9 mouse cellular contexts compared by ENCODE assay signal in genomic region chr15:85207763-85208162, GRCm38 (mm10). TPM values are rescaled to one million over a fixed set of nuclear protein-coding genes. Genes with fewer than 3 reads are reported as not detected.
A peak's percentile ranks its signal among the peaks of the same experiment; 100 is the strongest.
DNase-seq lines count a peak whose midpoint lies in the region; ATAC-seq lines count a peak whose summit lies in the region.
"Had no signal": no experiment of that assay in that cellular context is flagged by ENCODE, and none has a peak within 500 bp of the region (broad histone marks: within the 10 kb centered on the region; RNA-seq: fewer than 3 reads in every experiment).

No protein-coding gene starts in this region.

- 7% methylated on average over 2 of the region's 2 CpGs for whole genome bisulfite sequencing in kidney, embryonic 15.5 days
- 5% methylated on average over 2 of the region's 2 CpGs for WGBS in lung, embryonic 16.5 days
- WGBS in stomach, embryonic 14.5 days = 5% methylated on average over 2 of the region's 2 CpGs

- peak overlapping the region; percentile 74 for H3K4me3 ChIP-seq in kidney, embryonic 15.5 days (replicated peaks)
- peak overlapping the region; percentile 68 for H3K4me3 ChIP-seq in lung, embryonic 16.5 days (ENCODE audit: low read length)
- peak overlapping the region; percentile 73 for H3K4me3 ChIP-seq in stomach, embryonic 14.5 days (ENCODE audit: low read depth, low read length)
- H3K4me3 ChIP-seq: myocyte had no signal

- DNase-seq in cerebellum, postnatal 10 days = peak; percentile 42 to 64
- DNase-seq in cerebellum, adult 8-10 months = no peak
- DNase-seq in embryo, embryonic 10.5 days (ENCODE audit: low spot score) = peak; percentile 67
- peak; percentile 78 to 80 for DNase-seq in heart, adult 9 months (ENCODE audit: low spot score in 2 of 2)
- DNase-seq in spleen, postnatal 14 days (ENCODE audit: low spot score in 2 of 2) = no peak

- peaks cover 31% of the 10 kb centered on the region for H3K36me3 ChIP-seq in kidney, embryonic 15.5 days
- H3K36me3 ChIP-seq in lung, embryonic 16.5 days (ENCODE audit: control insufficient read depth, insufficient read depth, low read length) = no peaks in the 10 kb centered on the region
- peaks cover 5% of the 10 kb centered on the region; the same call in 1 of the 2 replicates for H3K36me3 ChIP-seq in stomach, embryonic 14.5 days (ENCODE audit: control insufficient read depth, insufficient read depth, low read length)

- H3K27me3 ChIP-seq in kidney, embryonic 15.5 days = no peaks in the 10 kb centered on the region
- H3K27me3 ChIP-seq in lung, embryonic 16.5 days (ENCODE audit: control insufficient read depth, insufficient read depth, low read depth, low read length) = no peaks in the 10 kb centered on the region
- H3K27me3 ChIP-seq in stomach, embryonic 14.5 days (ENCODE audit: control insufficient read depth, insufficient read depth, low read length) = no peaks in the 10 kb centered on the region

- H3K9me3 ChIP-seq in kidney, embryonic 15.5 days (replicated peaks) = peaks cover 8% of the 10 kb centered on the region; the same call in 1 of the 2 replicates
- H3K9me3 ChIP-seq in lung, embryonic 16.5 days (ENCODE audit: control insufficient read depth, low read length) = peaks cover 3% of the 10 kb centered on the region; the same call in 1 of the 2 replicates
- H3K9me3 ChIP-seq in stomach, embryonic 14.5 days (ENCODE audit: control insufficient read depth, low read depth, low read length) = no peaks in the 10 kb centered on the region

- peaks cover 60% of the 10 kb centered on the region for H3K4me1 ChIP-seq in kidney, embryonic 15.5 days
- H3K4me1 ChIP-seq in lung, embryonic 16.5 days (replicated peaks; ENCODE audit: control insufficient read depth, insufficient read depth, low read length) = peaks cover 33% of the 10 kb centered on the region
- peaks cover 28% of the 10 kb centered on the region for H3K4me1 ChIP-seq in stomach, embryonic 14.5 days (ENCODE audit: control insufficient read depth, insufficient read depth, low read length)

- H3K4me2 ChIP-seq in kidney, embryonic 15.5 days = peak overlapping the region; percentile 94
- peak overlapping the region; percentile 84 for H3K4me2 ChIP-seq in lung, embryonic 16.5 days (ENCODE audit: low read depth, low read length)
- peak overlapping the region; percentile 58 for H3K4me2 ChIP-seq in stomach, embryonic 14.5 days (replicated peaks; ENCODE audit: low read depth, low read length)

- H3K9ac ChIP-seq in kidney, embryonic 15.5 days = peak overlapping the region; percentile 84
- H3K9ac ChIP-seq in lung, embryonic 16.5 days (ENCODE audit: low read length) = peak overlapping the region; percentile 83
- peak overlapping the region; percentile 92; the same call in 1 of the 2 replicates for H3K9ac ChIP-seq in stomach, embryonic 14.5 days (replicated peaks; ENCODE audit: low read depth, low read length)

- peak overlapping the region; percentile 89 for H3K27ac ChIP-seq in kidney, embryonic 15.5 days
- H3K27ac ChIP-seq in lung, embryonic 16.5 days (ENCODE audit: low read length) = peak overlapping the region; percentile 95
- H3K27ac ChIP-seq in stomach, embryonic 14.5 days (ENCODE audit: low read length) = peak overlapping the region; percentile 95

- peak; percentile 45; the same call in 1 of the 2 replicates for ATAC-seq in kidney, embryonic 15.5 days (replicated peaks; ENCODE audit: low FRiP score)
- peak; percentile 90 for ATAC-seq in lung, embryonic 16.5 days (ENCODE audit: low read depth)
- no peak for ATAC-seq in stomach, embryonic 14.5 days (ENCODE audit: insufficient number of reproducible peaks, insufficient read depth, low FRiP score, low read depth)

RNA-seq across cellular contexts. Expression of gene Fbln1, which starts 2.0 kb away (rescaled TPM):
- polyA plus RNA-seq in kidney, embryonic 15.5 days (2015; fragmentation: Nextera tagmentation; extraction: Ambion mirVana) = 170 and 206 TPM in 2 replicates
- polyA plus RNA-seq in lung, embryonic 16.5 days (2015; fragmentation: Nextera tagmentation; extraction: Ambion mirVana) = 214 and 237 TPM in 2 replicates
- 286 and 310 TPM in 2 replicates for polyA plus RNA-seq in stomach, embryonic 14.5 days (2014; fragmentation: Nextera tagmentation; extraction: Ambion mirVana)

Comparison
In these comparisons a context has a peak if more than half of its experiments do, and no peak if none do; other contexts are left out.
1. DNase-seq: peak in cerebellum, postnatal 10 days (2 of 2), embryo, embryonic 10.5 days (single experiment) and heart, adult 9 months (2 of 2); none in cerebellum, adult 8-10 months (single experiment) and spleen, postnatal 14 days (0 of 2).
2. Peak in every context shown above with its lines, with median percentiles within 50 percentile points of each other: H3K27ac ChIP-seq, H3K4me2 ChIP-seq, H3K4me3 ChIP-seq and H3K9ac ChIP-seq.